Mouse (Mus musculus) thymus, adult 2 months (tissue): ENCODE data around the gene Oas1d.
"Not testable (repeated sequence)": the region's sequence is repeated elsewhere in the genome, so short reads cannot be mapped to it uniquely, and the experiment has no call there.

Experiments
- CTCF ChIP-seq: fragments of 200-500 bp; IDR thresholded peaks from 2 replicates; pipeline ENCODE4 v1.5.1; 2012; ENCODE audit warnings: mild to moderate bottlenecking, control low read depth, low read length, moderate library complexity, borderline replicate concordance; ENCODE audit not compliant: control insufficient read depth, poor library complexity, insufficient read depth; ENCODE audit errors: extremely low read depth
- POLR2A ChIP-seq: fragments of 200-500 bp; IDR thresholded peaks from 2 replicates; pipeline ENCODE4 v1.6.1; 2012; ENCODE audit warnings: mild to moderate bottlenecking, low read length, control low read depth, moderate library complexity; ENCODE audit not compliant: control insufficient read depth, poor library complexity, insufficient read depth; ENCODE audit errors: extremely low read depth

- not testable (repeated sequence) for TF ChIP-seq POLR2A, CTCF
Observed at GRCm38 (mm10) chr5:120888294-120888815, 26.0 kb upstream of the Oas1d start.
